Mouse (Mus musculus) liver, adult 2 months (tissue): ENCODE measurements around the gene Gabarapl1. TPM values are rescaled to one million over a fixed set of nuclear protein-coding genes. Genes with fewer than 3 reads are reported as not detected.
"Not testable (repeated sequence)": the region's sequence is repeated elsewhere in the genome, so short reads cannot be mapped to it uniquely, and the experiment has no call there.

Experiments
- DNase-seq: peaks from one replicate; pipeline ENCODE4 v3.0.0-alpha.2; 2011; ENCODE audit warnings: low read depth, low spot score; ENCODE audit errors: extremely low read depth
- H3K27ac ChIP-seq: fragments of 200-500 bp; replicated peaks from 2 replicates; pipeline ENCODE4 v1.5.1; 2012; ENCODE audit warnings: low read depth, mild to moderate bottlenecking, control low read depth, inconsistent platforms, low read length; ENCODE audit not compliant: insufficient read depth
- H3K27me3 ChIP-seq: fragments of 200-500 bp; 2 replicates; pipeline ENCODE4 v1.6.1; 2012; ENCODE audit warnings: mild to moderate bottlenecking, moderate library complexity, low read length, inconsistent platforms; ENCODE audit not compliant: control insufficient read depth, insufficient read depth
- H3K36me3 ChIP-seq: fragments of 200-500 bp; 2 replicates; pipeline ENCODE4 v1.6.1; 2012; ENCODE audit warnings: low read length, inconsistent platforms; ENCODE audit not compliant: control insufficient read depth, insufficient read depth
- H3K4me1 ChIP-seq: fragments of 200-500 bp; 2 replicates; pipeline ENCODE4 v1.6.1; 2011; ENCODE audit warnings: low read length; ENCODE audit not compliant: control insufficient read depth, insufficient read depth
- H3K4me3 ChIP-seq: fragments of 200-500 bp; 2 replicates; pipeline ENCODE4 v1.5.1; 2011; ENCODE audit warnings: low read depth, mild to moderate bottlenecking, control low read depth, low read length, moderate library complexity; ENCODE audit not compliant: insufficient read depth
- H3K79me2 ChIP-seq: fragments of 200-500 bp; 2 replicates; pipeline ENCODE4 v1.6.1; 2012; ENCODE audit warnings: inconsistent platforms, mild to moderate bottlenecking, low read length, moderate library complexity; ENCODE audit not compliant: control insufficient read depth, insufficient read depth
- H3K9ac ChIP-seq: fragments of 200-500 bp; 2 replicates; pipeline ENCODE4 v1.6.1; 2012; ENCODE audit warnings: low read depth, mild to moderate bottlenecking, control low read depth, inconsistent platforms, low read length
- CTCF ChIP-seq: fragments of 200-500 bp; IDR thresholded peaks from 2 replicates; pipeline ENCODE4 v1.5.1; 2011; ENCODE audit warnings: low read depth, low read length, control low read depth
- POLR2A ChIP-seq: fragments of 200-500 bp; IDR thresholded peaks from 2 replicates; pipeline ENCODE4 v1.6.1; 2011; ENCODE audit warnings: low read length, control low read depth; ENCODE audit not compliant: insufficient read depth; ENCODE audit errors: extremely low read depth
- WGBS: fragments of 180-500 bp; shearing (Covaris S2); methylation state at CpG from one replicate; pipeline ENCODE4 v1.1.7; 2018; 5-methylcytosine and 5-hydroxymethylcytosine counted together
- polyA plus RNA-seq: library from polyadenylated mRNA; depleted of rRNA; stranded (reverse); fragments of >200 nt; gene quantifications from 2 replicates; pipeline ENCODE4 v1.2.3, GENCODE M21; 2012; rRNA removed
- total RNA-seq: library from RNA; depleted of rRNA; stranded (reverse); fragments of >200 nt; gene quantifications from 2 replicates; pipeline ENCODE4 v1.2.3, GENCODE M21; 2014; rRNA removed

The Gabarapl1 gene
- total RNA-seq (355 and 458 TPM in 2 replicates), polyA plus RNA-seq (318 and 321 TPM in 2 replicates)

GRCm38 (mm10) chr6:129532942-129533860, at the start of gene Gabarapl1:
Gene Gabarapl1, plus strand, starts transcription at chr6:129533160.
- Histone ChIP-seq H3K4me1 (peaks cover 44% of the 10 kb centered on the region), H3K27me3 (no peaks in the 10 kb centered on the region), H3K27ac (peak within 1 kb of the TSS; percentile 94), H3K36me3 (peaks cover 26% of the 10 kb centered on the region), H3K4me3 (peak within 1 kb of the TSS; percentile 89), H3K79me2 (peaks cover 33% of the 10 kb centered on the region), H3K9ac (peak within 1 kb of the TSS; percentile 93)
- TF ChIP-seq CTCF (no peak), POLR2A (peak; percentile 61; the same call in 1 of the 2 replicates)
- under 1% methylated on average over 55 of the region's 55 CpGs for WGBS
- DNase-seq: peak; percentile 43

GRCm38 (mm10) chr6:129494924-129495323, 38.0 kb upstream of the Gabarapl1 start:
- H3K4me3 ChIP-seq: no peak overlapping the region
- H3K36me3 ChIP-seq: no peaks in the 10 kb centered on the region
- TF ChIP-seq POLR2A (no peak), CTCF (no peak)
- no peaks in the 10 kb centered on the region for H3K79me2 ChIP-seq
- no peaks in the 10 kb centered on the region for H3K27me3 ChIP-seq
- H3K27ac ChIP-seq: no peak overlapping the region
- H3K9ac ChIP-seq: no peak overlapping the region
- 90% methylated on average over 4 of the region's 4 CpGs for WGBS
- H3K4me1 ChIP-seq: no peaks in the 10 kb centered on the region
- DNase-seq: no peak

- WGBS: 38% methylated on average over 3 of the region's 3 CpGs
- Histone ChIP-seq H3K36me3 (no peaks in the 10 kb centered on the region), H3K4me1 (no peaks in the 10 kb centered on the region), H3K4me3 (no peak overlapping the region), H3K27me3 (no peaks in the 10 kb centered on the region), H3K79me2 (no peaks in the 10 kb centered on the region), H3K9ac (no peak overlapping the region), H3K27ac (no peak overlapping the region)
- no peak for TF ChIP-seq CTCF
- no peak for TF ChIP-seq POLR2A
- DNase-seq: peak; percentile 30
Observed at GRCm38 (mm10) chr6:129497345-129498218, 35.4 kb upstream of the Gabarapl1 start.

GRCm38 (mm10) chr6:129499516-129499915, 33.4 kb upstream of the Gabarapl1 start:
- DNase-seq, H3K79me2 ChIP-seq, H3K27me3 ChIP-seq, H3K36me3 ChIP-seq, H3K4me3 ChIP-seq, H3K27ac ChIP-seq, H3K4me1 ChIP-seq, H3K9ac ChIP-seq: not testable (repeated sequence)
- 93% methylated on average over 1 of the region's 1 CpGs for WGBS

GRCm38 (mm10) chr6:129503471-129503870, 29.5 kb upstream of the Gabarapl1 start:
- Histone ChIP-seq H3K79me2 (no peaks in the 10 kb centered on the region), H3K9ac (no peak overlapping the region), H3K36me3 (no peaks in the 10 kb centered on the region), H3K27ac (no peak overlapping the region), H3K4me3 (no peak overlapping the region), H3K4me1 (no peaks in the 10 kb centered on the region), H3K27me3 (no peaks in the 10 kb centered on the region)
- TF ChIP-seq POLR2A: no peak
- WGBS: 95% methylated on average over 2 of the region's 2 CpGs
- peak; percentile 74 for DNase-seq
